Mouse (Mus musculus) E14TG2a.4 (cell line): ENCODE measurements around the gene Hist1h4b.
"Not testable (repeated sequence)": the region's sequence is repeated elsewhere in the genome, so short reads cannot be mapped to it uniquely, and the experiment has no call there.

ENCODE experiments used
- H3K27me3 ChIP-seq: 2 replicates; pipeline ENCODE4 v1.6.1; 2014; ENCODE audit warnings: low read length, control low read depth; ENCODE audit not compliant: insufficient read depth
- H3K36me3 ChIP-seq: 2 replicates; pipeline ENCODE4 v1.6.1; 2014; ENCODE audit warnings: low read length, control low read depth; ENCODE audit not compliant: insufficient read depth
- H3K4me1 ChIP-seq: replicated peaks from 2 replicates; pipeline ENCODE4 v1.6.1; 2014; ENCODE audit warnings: low read depth, low read length, control low read depth
- H3K4me3 ChIP-seq: replicated peaks from 2 replicates; pipeline ENCODE4 v1.5.1; 2014; ENCODE audit warnings: mild to moderate bottlenecking, low read length
- H3K9me3 ChIP-seq: 2 replicates; pipeline ENCODE4 v1.6.1; 2014; ENCODE audit warnings: low read length, control low read depth
- CTCF ChIP-seq: conservative IDR thresholded peaks from 2 replicates; pipeline ENCODE4 v1.5.1; 2014; ENCODE audit warnings: low read length
- NANOG ChIP-seq: IDR thresholded peaks from 2 replicates; pipeline ENCODE4 v1.6.1; 2014; ENCODE audit warnings: borderline replicate concordance, low read length, mixed read lengths
- POU5F1 ChIP-seq: IDR thresholded peaks from 2 replicates; pipeline ENCODE4 v1.6.1; 2014; ENCODE audit warnings: low read length, borderline replicate concordance

Gene Hist1h4b

GRCm38 (mm10) chr13:23756790-23757189 lies at the start of gene Hist1h4b:
Gene Hist1h4b, plus strand, starts transcription at chr13:23757013.
- Histone ChIP-seq H3K4me3 (peak within 1 kb of the TSS; percentile 59), H3K9me3 (no peaks in the 10 kb centered on the region), H3K4me1 (peaks cover 39% of the 10 kb centered on the region), H3K27me3 (no peaks in the 10 kb centered on the region), H3K36me3 (no peaks in the 10 kb centered on the region)
- no peak for TF ChIP-seq CTCF
- no peak for TF ChIP-seq POU5F1
- no peak for TF ChIP-seq NANOG

- Histone ChIP-seq H3K4me3 (no peak overlapping the region), H3K36me3 (no peaks in the 10 kb centered on the region), H3K4me1 (peaks cover 14% of the 10 kb centered on the region), H3K9me3 (no peaks in the 10 kb centered on the region), H3K27me3 (peaks cover 51% of the 10 kb centered on the region)
- TF ChIP-seq POU5F1 (no peak), NANOG (no peak), CTCF (no peak)
Measured at GRCm38 (mm10) chr13:23708041-23708440, 48.8 kb upstream of the Hist1h4b start.

DNA sequence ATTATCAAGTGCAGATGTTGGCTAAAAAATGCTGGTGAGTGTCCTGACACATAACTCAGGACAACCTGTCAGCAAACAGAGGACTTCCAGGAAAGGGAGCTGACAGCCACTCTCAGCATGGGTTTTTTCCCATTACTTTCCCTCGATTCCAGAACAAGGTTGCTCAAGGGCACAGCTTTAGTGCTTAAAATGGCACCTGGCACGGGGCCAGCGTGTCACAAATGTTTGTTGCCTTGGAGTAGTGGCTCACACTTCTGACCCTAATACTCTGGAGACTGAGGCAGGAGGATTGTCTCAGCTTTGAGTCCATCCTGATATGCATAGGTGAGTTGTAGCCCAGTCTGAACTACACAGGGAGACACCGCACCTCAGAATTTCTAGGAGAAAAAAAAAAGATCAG lies 48.2 kb upstream of the Hist1h4b start:
- H3K9me3 ChIP-seq, result no peaks in the 10 kb centered on the region
- no peak overlapping the region for H3K4me3 ChIP-seq
- peaks cover 51% of the 10 kb centered on the region for H3K27me3 ChIP-seq
- H3K4me1 ChIP-seq, result peaks cover 14% of the 10 kb centered on the region
- TF ChIP-seq NANOG (no peak), CTCF (no peak)
- H3K36me3 ChIP-seq, result no peaks in the 10 kb centered on the region

- TF ChIP-seq NANOG (no peak), POU5F1 (no peak)
- H3K9me3 ChIP-seq, result no peaks in the 10 kb centered on the region
- peak overlapping the region; percentile 48 for H3K4me3 ChIP-seq
- peaks cover 51% of the 10 kb centered on the region for H3K27me3 ChIP-seq
- H3K36me3 ChIP-seq, result no peaks in the 10 kb centered on the region
- H3K4me1 ChIP-seq, result peaks cover 14% of the 10 kb centered on the region
Measured at GRCm38 (mm10) chr13:23709714-23710373, 47.0 kb upstream of the Hist1h4b start.

DNA sequence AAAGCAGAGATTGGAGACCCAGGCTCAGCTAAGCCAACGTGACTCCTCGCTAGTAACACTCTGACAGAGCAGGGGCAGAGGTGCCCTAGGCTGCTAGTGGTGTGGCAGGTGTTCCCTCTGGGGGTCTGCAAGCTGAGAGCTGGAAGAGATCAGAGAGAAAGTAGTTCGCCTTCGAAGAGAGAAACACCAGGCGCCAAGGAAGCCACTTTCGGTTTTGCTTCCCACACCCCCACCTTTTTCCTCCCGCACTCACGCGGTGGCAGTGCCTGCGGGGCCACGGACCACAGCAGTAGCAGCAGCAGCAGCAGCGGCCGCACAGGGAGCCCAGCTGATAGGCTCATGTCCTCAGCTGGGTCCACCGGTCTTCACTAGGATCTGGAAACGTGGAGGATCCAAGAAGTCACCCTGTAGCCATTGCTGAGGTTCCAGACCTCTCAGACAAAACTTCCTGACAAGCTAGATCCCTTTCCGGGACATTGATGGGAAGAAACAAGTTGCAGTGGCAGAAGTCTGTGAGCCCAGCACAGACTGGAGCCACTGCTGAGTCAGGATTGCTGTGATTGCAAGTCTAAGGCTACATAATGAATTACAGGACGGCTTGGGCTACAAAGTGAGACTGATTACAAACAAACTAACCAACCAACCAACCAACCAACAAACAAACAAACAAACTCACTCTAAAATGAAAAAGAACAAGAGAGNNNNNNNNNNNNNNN lies 46.3 kb upstream of the Hist1h4b start, which contains the start of gene Hfe:
Hfe (minus strand) TSS at position 481 of the 716 bp plus-strand sequence.
- H3K36me3 ChIP-seq, result no peaks in the 10 kb centered on the region
- no peak for TF ChIP-seq NANOG
- TF ChIP-seq POU5F1, result no peak
- TF ChIP-seq CTCF, result no peak
- no peaks in the 10 kb centered on the region for H3K9me3 ChIP-seq
- peaks cover 14% of the 10 kb centered on the region for H3K4me1 ChIP-seq
- peaks cover 51% of the 10 kb centered on the region for H3K27me3 ChIP-seq
- H3K4me3 ChIP-seq, result peak within 1 kb of the TSS; percentile 48

DNA sequence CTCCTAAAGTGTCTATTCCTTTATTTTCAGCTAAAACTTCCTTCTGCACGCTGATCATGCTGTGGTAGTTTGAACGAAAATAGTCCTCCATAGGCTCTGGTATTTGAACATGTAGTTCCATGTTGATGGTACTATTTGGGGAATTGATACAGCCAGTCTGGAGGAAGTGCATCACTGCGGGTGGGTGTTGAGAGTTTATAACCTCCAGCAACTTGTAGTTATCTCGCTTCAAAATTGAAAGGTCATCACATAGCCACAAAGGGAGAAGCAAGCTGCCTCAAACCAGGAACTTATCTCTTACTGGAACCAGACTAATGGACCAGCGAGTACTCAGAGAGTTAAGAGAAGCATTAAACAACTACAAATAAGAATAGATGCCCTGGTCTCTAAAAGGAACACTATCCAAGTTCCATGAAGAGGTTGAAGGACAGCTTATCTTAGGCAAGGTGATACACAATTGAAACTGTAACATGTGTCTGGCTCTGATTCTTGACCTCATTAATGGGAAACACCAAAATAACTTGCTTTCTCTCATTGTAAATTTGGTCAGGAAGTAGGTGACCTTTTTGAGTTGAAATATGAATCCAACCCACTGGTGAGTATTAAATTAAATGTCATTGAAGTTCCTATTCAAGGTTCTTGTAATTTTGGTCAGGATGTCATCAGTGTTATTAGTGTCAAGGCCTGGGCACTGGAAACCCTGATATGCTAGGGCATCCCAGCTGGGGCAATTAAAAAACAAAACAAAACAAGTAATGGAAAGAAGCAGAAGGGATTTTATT lies 40.4 kb upstream of the Hist1h4b start:
- Histone ChIP-seq H3K36me3 (no peaks in the 10 kb centered on the region), H3K9me3 (no peaks in the 10 kb centered on the region), H3K27me3 (peaks cover 4% of the 10 kb centered on the region; the same call in 1 of the 2 replicates), H3K4me1 (peaks cover 11% of the 10 kb centered on the region; the same call in 1 of the 2 replicates), H3K4me3 (no peak overlapping the region)
- TF ChIP-seq NANOG (no peak), POU5F1 (no peak), CTCF (no peak)

DNA sequence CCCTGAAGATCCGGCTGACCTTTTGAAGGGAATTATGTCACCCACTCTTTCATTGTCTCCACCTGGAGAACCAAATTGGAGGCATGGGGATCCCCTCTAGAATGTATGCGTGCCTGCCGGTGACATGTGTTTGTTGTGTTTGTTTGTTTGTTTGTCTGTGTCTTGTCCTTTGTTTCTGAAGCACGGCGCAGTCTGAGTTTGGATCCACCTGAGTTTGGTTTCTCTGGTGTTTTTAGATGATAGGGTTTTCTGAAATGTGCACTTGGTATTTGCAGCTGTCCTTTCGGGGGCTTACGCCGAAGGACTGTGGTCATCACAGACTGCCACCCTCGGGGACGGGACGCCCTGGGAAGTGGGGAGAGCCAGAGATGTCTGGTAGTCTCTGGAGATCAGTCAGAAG lies 39.6 kb upstream of the Hist1h4b start:
- H3K4me1 ChIP-seq, result peaks cover 11% of the 10 kb centered on the region; the same call in 1 of the 2 replicates
- H3K9me3 ChIP-seq, result no peaks in the 10 kb centered on the region
- H3K4me3 ChIP-seq, result no peak overlapping the region
- no peaks in the 10 kb centered on the region for H3K27me3 ChIP-seq
- H3K36me3 ChIP-seq, result no peaks in the 10 kb centered on the region
- TF ChIP-seq CTCF, result no peak
- TF ChIP-seq POU5F1, result no peak
- no peak for TF ChIP-seq NANOG

- not testable (repeated sequence) for H3K9me3 ChIP-seq, H3K4me3 ChIP-seq, H3K27me3 ChIP-seq, H3K36me3 ChIP-seq
- H3K4me1 ChIP-seq, result peaks cover 11% of the 10 kb centered on the region; the same call in 1 of the 2 replicates
Measured at GRCm38 (mm10) chr13:23717593-23718245, 39.1 kb upstream of the Hist1h4b start.
